Mouse (Mus musculus): ENCODE measurements at regions not wholly inside any gene's neighbourhood (a gene's known extent, or its start where the extent isn't known, plus 50 kb on each side); places are given as distances from the start of the nearest gene placed in this dataset.

GRCm38 (mm10) chr10:111789264-111789663, 183.2 kb upstream of the Krr1 start:
- peaks cover 17% of the 10 kb centered on the region for H3K4me1 ChIP-seq (ENCODE audit: control insufficient read depth, insufficient read depth, low read length)
- 70% methylated on average over 9 of the region's 9 CpGs for WGBS
- DNase-seq (ENCODE audit: low spot score) (no peak), ATAC-seq (ENCODE audit: low read depth) (no peak)
- H3K27ac ChIP-seq (replicated peaks; ENCODE audit: low read depth, low read length): no peak overlapping the region
- H3K9me3 ChIP-seq (ENCODE audit: control insufficient read depth, low read length): no peaks in the 10 kb centered on the region
- no peak overlapping the region for H3K4me2 ChIP-seq (ENCODE audit: low read depth, low read length)
- no peak overlapping the region for H3K9ac ChIP-seq (ENCODE audit: low read depth, low read length)
- no peak overlapping the region for H3K4me3 ChIP-seq (ENCODE audit: low read depth, low read length)
- no peaks in the 10 kb centered on the region for H3K27me3 ChIP-seq (replicated peaks; ENCODE audit: control insufficient read depth, insufficient read depth, low read length)
- no peaks in the 10 kb centered on the region for H3K36me3 ChIP-seq (ENCODE audit: control insufficient read depth, insufficient read depth, low read length)

- H3K4me3 ChIP-seq (ENCODE audit: low read depth, low read length): no peak overlapping the region
- no peaks in the 10 kb centered on the region for H3K9me3 ChIP-seq (ENCODE audit: control insufficient read depth, low read length)
- ATAC-seq (ENCODE audit: low read depth) (no peak), DNase-seq (ENCODE audit: low spot score) (no peak)
- H3K4me2 ChIP-seq (ENCODE audit: low read depth, low read length): no peak overlapping the region
- no peak overlapping the region for H3K9ac ChIP-seq (ENCODE audit: low read depth, low read length)
- H3K36me3 ChIP-seq (ENCODE audit: control insufficient read depth, insufficient read depth, low read length): no peaks in the 10 kb centered on the region
- H3K4me1 ChIP-seq (ENCODE audit: control insufficient read depth, insufficient read depth, low read length): peaks cover 25% of the 10 kb centered on the region
- 93% methylated on average over 2 of the region's 2 CpGs for WGBS
- H3K27ac ChIP-seq (replicated peaks; ENCODE audit: low read depth, low read length): no peak overlapping the region
- no peaks in the 10 kb centered on the region for H3K27me3 ChIP-seq (replicated peaks; ENCODE audit: control insufficient read depth, insufficient read depth, low read length)
Measured at GRCm38 (mm10) chr10:111790911-111791310, 181.6 kb upstream of the Krr1 start.

DNA sequence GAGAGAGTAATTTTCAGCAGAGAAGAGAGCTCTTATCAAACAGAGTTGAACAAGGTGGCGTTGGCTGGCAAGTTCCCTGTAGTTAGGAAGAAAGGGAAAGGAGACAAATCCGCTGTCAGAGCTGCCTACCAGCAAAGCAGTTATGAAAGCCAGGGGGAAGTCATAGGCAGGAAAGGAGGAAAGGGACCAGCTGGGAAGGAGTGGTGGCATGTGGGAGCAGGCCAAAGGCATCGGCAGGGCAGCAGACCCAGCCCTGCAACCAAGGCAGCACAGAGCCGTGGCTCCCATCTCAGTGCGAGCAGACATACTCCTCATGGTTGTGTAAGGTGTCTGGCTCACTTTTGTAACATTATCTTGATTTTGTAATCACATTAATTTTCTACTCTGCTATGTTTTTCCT, 177.4 kb upstream of the Krr1 start:
- ATAC-seq (ENCODE audit: low read depth): no peak
- no peaks in the 10 kb centered on the region for H3K36me3 ChIP-seq (ENCODE audit: control insufficient read depth, insufficient read depth, low read length)
- no peak overlapping the region for H3K9ac ChIP-seq (ENCODE audit: low read depth, low read length)
- no peak overlapping the region for H3K4me3 ChIP-seq (ENCODE audit: low read depth, low read length)
- H3K4me2 ChIP-seq (ENCODE audit: low read depth, low read length): no peak overlapping the region
- no peak for DNase-seq (ENCODE audit: low spot score)
- no peaks in the 10 kb centered on the region for H3K27me3 ChIP-seq (replicated peaks; ENCODE audit: control insufficient read depth, insufficient read depth, low read length)
- H3K4me1 ChIP-seq (ENCODE audit: control insufficient read depth, insufficient read depth, low read length): peaks cover 25% of the 10 kb centered on the region
- WGBS: 76% methylated on average over 5 of the region's 5 CpGs
- H3K27ac ChIP-seq (replicated peaks; ENCODE audit: low read depth, low read length): no peak overlapping the region
- no peaks in the 10 kb centered on the region for H3K9me3 ChIP-seq (ENCODE audit: control insufficient read depth, low read length)

- no peak overlapping the region for H3K4me2 ChIP-seq (ENCODE audit: low read depth, low read length)
- no peak overlapping the region for H3K4me3 ChIP-seq (ENCODE audit: low read depth, low read length)
- no peak for ATAC-seq (ENCODE audit: low read depth)
- H3K9ac ChIP-seq (ENCODE audit: low read depth, low read length): no peak overlapping the region
- peak; percentile 59 for DNase-seq (ENCODE audit: low spot score)
- no peaks in the 10 kb centered on the region for H3K9me3 ChIP-seq (ENCODE audit: control insufficient read depth, low read length)
- 45% methylated on average over 3 of the region's 3 CpGs for WGBS
- H3K27ac ChIP-seq (replicated peaks; ENCODE audit: low read depth, low read length): no peak overlapping the region
- no peaks in the 10 kb centered on the region for H3K36me3 ChIP-seq (ENCODE audit: control insufficient read depth, insufficient read depth, low read length)
- H3K27me3 ChIP-seq (replicated peaks; ENCODE audit: control insufficient read depth, insufficient read depth, low read length): no peaks in the 10 kb centered on the region
- H3K4me1 ChIP-seq (ENCODE audit: control insufficient read depth, insufficient read depth, low read length): peaks cover 31% of the 10 kb centered on the region
Measured at GRCm38 (mm10) chr10:111795756-111796155, 176.7 kb upstream of the Krr1 start.

DNA sequence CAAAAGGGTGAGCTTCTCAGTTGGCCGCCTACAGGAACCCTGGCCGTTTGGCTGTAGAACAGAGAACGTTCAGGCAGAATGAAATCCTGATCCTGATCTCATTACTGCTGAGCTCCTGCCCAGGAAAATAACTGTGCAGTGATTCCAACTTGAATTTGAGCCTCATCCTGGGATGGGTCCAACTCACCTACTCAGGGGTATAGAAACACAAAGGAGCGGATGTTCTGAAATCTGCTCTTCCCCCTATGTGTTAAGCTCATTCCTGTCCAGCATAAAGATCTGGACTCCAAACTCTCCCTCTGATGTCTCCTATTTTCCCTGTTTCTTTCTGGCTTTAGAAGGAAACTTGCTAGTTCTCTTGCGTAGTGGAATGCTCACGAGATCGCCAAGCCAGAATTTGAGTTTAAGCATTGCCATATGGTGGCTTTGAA, 173.6 kb upstream of the Krr1 start:
- peak; percentile 89 for DNase-seq (ENCODE audit: low spot score)
- H3K4me3 ChIP-seq (ENCODE audit: low read depth, low read length): no peak overlapping the region
- peaks cover 52% of the 10 kb centered on the region for H3K4me1 ChIP-seq (ENCODE audit: control insufficient read depth, insufficient read depth, low read length)
- no peak overlapping the region for H3K9ac ChIP-seq (ENCODE audit: low read depth, low read length)
- H3K27ac ChIP-seq (replicated peaks; ENCODE audit: low read depth, low read length): peak overlapping the region; percentile 60
- 33% methylated on average over 7 of the region's 7 CpGs for WGBS
- no peaks in the 10 kb centered on the region for H3K9me3 ChIP-seq (ENCODE audit: control insufficient read depth, low read length)
- peak; percentile 58 for ATAC-seq (ENCODE audit: low read depth)
- H3K27me3 ChIP-seq (replicated peaks; ENCODE audit: control insufficient read depth, insufficient read depth, low read length): no peaks in the 10 kb centered on the region
- no peak overlapping the region for H3K4me2 ChIP-seq (ENCODE audit: low read depth, low read length)
- no peaks in the 10 kb centered on the region for H3K36me3 ChIP-seq (ENCODE audit: control insufficient read depth, insufficient read depth, low read length)

GRCm38 (mm10) chr10:111799850-111800589, 172.4 kb upstream of the Krr1 start:
- Histone ChIP-seq H3K27ac (replicated peaks; ENCODE audit: low read depth, low read length) (peak overlapping the region; percentile 65), H3K9me3 (ENCODE audit: control insufficient read depth, low read length) (no peaks in the 10 kb centered on the region), H3K9ac (ENCODE audit: low read depth, low read length) (no peak overlapping the region), H3K4me3 (ENCODE audit: low read depth, low read length) (no peak overlapping the region), H3K4me1 (ENCODE audit: control insufficient read depth, insufficient read depth, low read length) (peaks cover 51% of the 10 kb centered on the region), H3K4me2 (ENCODE audit: low read depth, low read length) (peak overlapping the region; percentile 6; the same call in 1 of the 2 replicates), H3K36me3 (ENCODE audit: control insufficient read depth, insufficient read depth, low read length) (no peaks in the 10 kb centered on the region), H3K27me3 (replicated peaks; ENCODE audit: control insufficient read depth, insufficient read depth, low read length) (no peaks in the 10 kb centered on the region)
- DNase-seq (ENCODE audit: low spot score) (peak; percentile 42), ATAC-seq (ENCODE audit: low read depth) (no peak)
- 36% methylated on average over 14 of the region's 14 CpGs for WGBS

DNA sequence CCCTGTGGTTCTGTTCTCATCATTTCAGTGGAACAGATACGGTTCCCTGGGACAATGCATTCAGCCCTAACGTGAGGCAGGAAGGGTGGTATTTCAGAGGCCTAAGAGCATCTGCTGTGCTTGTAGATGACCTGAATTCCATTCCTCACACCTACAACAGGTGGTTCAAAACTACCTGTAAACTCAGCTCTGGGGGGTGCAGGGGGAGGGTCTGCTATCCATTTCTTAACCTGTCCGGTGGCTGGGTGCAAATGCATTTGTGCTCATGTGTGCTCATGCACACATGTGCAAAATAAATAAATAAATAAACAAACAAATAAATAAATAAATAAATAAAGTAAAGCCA, 171.9 kb upstream of the Krr1 start:
- no peaks in the 10 kb centered on the region for H3K9me3 ChIP-seq (ENCODE audit: control insufficient read depth, low read length)
- no peak for DNase-seq (ENCODE audit: low spot score)
- no peaks in the 10 kb centered on the region for H3K36me3 ChIP-seq (ENCODE audit: control insufficient read depth, insufficient read depth, low read length)
- WGBS: 78% methylated on average over 3 of the region's 3 CpGs
- ATAC-seq (ENCODE audit: low read depth): no peak
- no peaks in the 10 kb centered on the region for H3K27me3 ChIP-seq (replicated peaks; ENCODE audit: control insufficient read depth, insufficient read depth, low read length)
- no peak overlapping the region for H3K9ac ChIP-seq (ENCODE audit: low read depth, low read length)
- peaks cover 47% of the 10 kb centered on the region for H3K4me1 ChIP-seq (ENCODE audit: control insufficient read depth, insufficient read depth, low read length)
- no peak overlapping the region for H3K4me2 ChIP-seq (ENCODE audit: low read depth, low read length)
- no peak overlapping the region for H3K27ac ChIP-seq (replicated peaks; ENCODE audit: low read depth, low read length)
- no peak overlapping the region for H3K4me3 ChIP-seq (ENCODE audit: low read depth, low read length)

DNA sequence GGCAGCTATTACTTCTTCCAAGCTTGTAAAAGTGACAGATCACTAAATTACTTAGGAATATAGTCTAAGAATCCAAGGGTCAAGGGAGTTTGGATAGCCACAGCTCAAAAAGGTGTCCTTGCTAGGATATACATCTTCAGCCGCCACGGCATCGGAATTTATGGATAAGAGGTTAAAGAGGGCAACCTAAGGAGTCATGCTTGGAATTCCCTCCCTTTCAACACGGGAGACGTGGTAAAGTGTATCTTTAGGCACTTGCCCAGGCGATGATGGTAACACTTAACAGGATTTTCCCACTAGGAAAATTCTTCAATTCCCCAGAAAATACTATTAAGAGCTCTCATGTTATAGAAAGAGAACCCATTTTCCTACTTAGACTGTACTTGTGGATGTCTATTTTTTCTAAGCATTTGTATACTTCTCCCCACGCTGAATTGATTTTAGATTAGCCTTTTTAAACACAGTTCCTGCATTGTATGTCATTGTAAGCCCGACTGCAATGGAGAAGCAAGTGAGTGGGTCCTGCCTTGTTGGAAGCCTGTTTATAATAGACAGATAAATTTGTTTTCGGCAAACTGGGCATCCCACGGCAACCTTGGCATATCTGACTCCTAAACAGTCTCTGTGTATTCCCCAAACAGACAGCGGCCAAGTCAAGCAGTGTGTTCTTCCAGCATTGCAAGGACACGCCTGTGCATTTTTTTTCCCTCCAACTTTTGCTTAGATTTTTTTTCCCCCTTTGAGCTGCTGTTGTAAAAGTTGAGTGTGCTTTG, 171.3 kb upstream of the Krr1 start:
- WGBS: 33% methylated on average over 12 of the region's 12 CpGs
- no peak for ATAC-seq (ENCODE audit: low read depth)
- peak overlapping the region; percentile 71 for H3K27ac ChIP-seq (replicated peaks; ENCODE audit: low read depth, low read length)
- H3K27me3 ChIP-seq (replicated peaks; ENCODE audit: control insufficient read depth, insufficient read depth, low read length): no peaks in the 10 kb centered on the region
- H3K9me3 ChIP-seq (ENCODE audit: control insufficient read depth, low read length): no peaks in the 10 kb centered on the region
- H3K4me3 ChIP-seq (ENCODE audit: low read depth, low read length): no peak overlapping the region
- no peak overlapping the region for H3K9ac ChIP-seq (ENCODE audit: low read depth, low read length)
- DNase-seq (ENCODE audit: low spot score): no peak
- peak overlapping the region; percentile 19 for H3K4me2 ChIP-seq (ENCODE audit: low read depth, low read length)
- no peaks in the 10 kb centered on the region for H3K36me3 ChIP-seq (ENCODE audit: control insufficient read depth, insufficient read depth, low read length)
- H3K4me1 ChIP-seq (ENCODE audit: control insufficient read depth, insufficient read depth, low read length): peaks cover 44% of the 10 kb centered on the region

Measured in embryonic facial prominence, embryonic 14.5 days (tissue).